In genomic region chr11:72393669-72394068, GRCm38 (mm10) we compare ENCODE assay signal across 12 mouse cellular contexts. TPM values are rescaled to one million over a fixed set of nuclear protein-coding genes. Genes with fewer than 3 reads are reported as not detected.
DNase-seq lines count a peak whose midpoint lies in the region; ATAC-seq lines count a peak whose summit lies in the region.
"Had no signal": no experiment of that assay in that cellular context is flagged by ENCODE, and none has a peak within 500 bp of the region (broad histone marks: within the 10 kb centered on the region; RNA-seq: fewer than 3 reads in every experiment).

No protein-coding gene starts in this region.

- H3K9me3 ChIP-seq in kidney, embryonic 15.5 days (replicated peaks), result no peaks in the 10 kb centered on the region
- no peaks in the 10 kb centered on the region for H3K9me3 ChIP-seq in heart, embryonic 13.5 days
- H3K9me3 ChIP-seq in liver, embryonic 11.5 days (ENCODE audit: control insufficient read depth, low read length), result no peaks in the 10 kb centered on the region
- H3K9me3 ChIP-seq: forebrain, embryonic 10.5 days had no signal

- H3K4me3 ChIP-seq in kidney, embryonic 15.5 days (replicated peaks), result no peak overlapping the region
- H3K4me3 ChIP-seq in heart, embryonic 13.5 days, result no peak overlapping the region
- no peak overlapping the region for H3K4me3 ChIP-seq in liver, embryonic 11.5 days (ENCODE audit: low read depth, low read length)
- H3K4me3 ChIP-seq: forebrain, embryonic 10.5 days had no signal

- no peaks in the 10 kb centered on the region for H3K27me3 ChIP-seq in kidney, embryonic 15.5 days
- no peaks in the 10 kb centered on the region for H3K27me3 ChIP-seq in heart, embryonic 13.5 days (replicated peaks)
- H3K27me3 ChIP-seq in liver, embryonic 11.5 days (replicated peaks; ENCODE audit: control insufficient read depth, insufficient read depth, low read length), result no peaks in the 10 kb centered on the region

- ATAC-seq in kidney, embryonic 15.5 days (replicated peaks; ENCODE audit: low FRiP score), result no peak
- ATAC-seq in heart, embryonic 13.5 days (ENCODE audit: extremely low read depth, insufficient number of reproducible peaks, low FRiP score, low TSS enrichment), result no peak
- ATAC-seq in liver, embryonic 11.5 days (replicated peaks; ENCODE audit: low FRiP score), result no peak
- ATAC-seq: intestine, postnatal 0 days had no signal

- peaks cover 43% of the 10 kb centered on the region for H3K4me1 ChIP-seq in kidney, embryonic 15.5 days
- H3K4me1 ChIP-seq in heart, embryonic 13.5 days, result peaks cover 55% of the 10 kb centered on the region
- no peaks in the 10 kb centered on the region for H3K4me1 ChIP-seq in liver, embryonic 11.5 days (replicated peaks; ENCODE audit: control insufficient read depth, insufficient read depth, low read length)
- H3K4me1 ChIP-seq: forebrain, embryonic 10.5 days had no signal

- H3K4me2 ChIP-seq in kidney, embryonic 15.5 days, result no peak overlapping the region
- H3K4me2 ChIP-seq in heart, embryonic 13.5 days, result no peak overlapping the region
- H3K4me2 ChIP-seq in liver, embryonic 11.5 days, result no peak overlapping the region

- 34% methylated on average over 5 of the region's 5 CpGs for WGBS in kidney, embryonic 15.5 days
- WGBS in heart, embryonic 13.5 days, result 52% methylated on average over 5 of the region's 5 CpGs
- 70% methylated on average over 5 of the region's 5 CpGs for WGBS in liver, embryonic 11.5 days

- H3K9ac ChIP-seq in kidney, embryonic 15.5 days, result no peak overlapping the region
- no peak overlapping the region for H3K9ac ChIP-seq in heart, embryonic 13.5 days
- no peak overlapping the region for H3K9ac ChIP-seq in liver, embryonic 11.5 days (ENCODE audit: low read depth, low read length)

- H3K27ac ChIP-seq in kidney, embryonic 15.5 days, result peak overlapping the region; percentile 58; the same call in 1 of the 2 replicates
- peak overlapping the region; percentile 94 for H3K27ac ChIP-seq in heart, embryonic 13.5 days (replicated peaks)
- H3K27ac ChIP-seq in liver, embryonic 11.5 days (ENCODE audit: low read depth, low read length), result no peak overlapping the region
- H3K27ac ChIP-seq: forebrain, embryonic 10.5 days had no signal

- DNase-seq in kidney, postnatal 36 days, result no peak
- DNase-seq in urinary bladder, postnatal 14 days (ENCODE audit: low spot score), result peak; percentile 39
- DNase-seq in urinary bladder, postnatal 10 days (ENCODE audit: low spot score), result no peak
- DNase-seq in skeletal muscle tissue, adult 2 months (ENCODE audit: low read depth, low spot score), result peak; percentile 81
- DNase-seq in liver, embryonic 11.5 days (ENCODE audit: low spot score), result no peak
- DNase-seq in right cerebral cortex, postnatal 4 days, result no peak
- DNase-seq: liver; right cerebral cortex, postnatal 14 days had no signal

- peaks cover 53% of the 10 kb centered on the region for H3K36me3 ChIP-seq in kidney, embryonic 15.5 days
- H3K36me3 ChIP-seq in heart, embryonic 13.5 days, result peaks cover 95% of the 10 kb centered on the region
- H3K36me3 ChIP-seq in liver, embryonic 11.5 days (ENCODE audit: control insufficient read depth, insufficient read depth, low read length), result 0 out of 2 replicates have a peak, but pooled peaks cover 3% of the 10 kb centered on the region
- H3K36me3 ChIP-seq: forebrain, embryonic 10.5 days had no signal

RNA-seq across cellular contexts. Expression of gene Smtnl2, which starts 17.8 kb away (rescaled TPM):
- polyA plus RNA-seq in kidney, embryonic 15.5 days (2015; fragmentation: Nextera tagmentation; extraction: Ambion mirVana), result 109 and 111 TPM in 2 replicates
- polyA plus RNA-seq in heart, embryonic 13.5 days (2015; fragmentation: Nextera tagmentation; extraction: Ambion mirVana), result 145 and 160 TPM in 2 replicates
- polyA plus RNA-seq in liver, embryonic 11.5 days (2014; fragmentation: Nextera tagmentation; extraction: Ambion mirVana), result 22.9 and 24.8 TPM in 2 replicates

RNA-seq across cellular contexts. Expression of gene Tekt1, which starts 31.4 kb away (rescaled TPM):
- 5.4 and 5.6 TPM in 2 replicates for polyA plus RNA-seq in kidney, embryonic 15.5 days (2015; fragmentation: Nextera tagmentation; extraction: Ambion mirVana)
- polyA plus RNA-seq in heart, embryonic 13.5 days (2015; fragmentation: Nextera tagmentation; extraction: Ambion mirVana), result 0.47 and 0.55 TPM in 2 replicates
- 1.1 and 1.3 TPM in 2 replicates for polyA plus RNA-seq in liver, embryonic 11.5 days (2014; fragmentation: Nextera tagmentation; extraction: Ambion mirVana)

RNA-seq across cellular contexts. Expression of gene Ggt6, which starts 41.7 kb away (rescaled TPM):
- 0.87 and 0.95 TPM in 2 replicates for polyA plus RNA-seq in kidney, embryonic 15.5 days (2015; fragmentation: Nextera tagmentation; extraction: Ambion mirVana)
- not detected in 2 replicates for polyA plus RNA-seq in heart, embryonic 13.5 days (2015; fragmentation: Nextera tagmentation; extraction: Ambion mirVana)
- not detected in 2 replicates for polyA plus RNA-seq in liver, embryonic 11.5 days (2014; fragmentation: Nextera tagmentation; extraction: Ambion mirVana)
- polyA plus RNA-seq: forebrain, embryonic 10.5 days had no signal

RNA-seq across cellular contexts. Expression of gene Mybbp1a, which starts 47.5 kb away (rescaled TPM):
- 162 and 184 TPM in 2 replicates for polyA plus RNA-seq in kidney, embryonic 15.5 days (2015; fragmentation: Nextera tagmentation; extraction: Ambion mirVana)
- polyA plus RNA-seq in heart, embryonic 13.5 days (2015; fragmentation: Nextera tagmentation; extraction: Ambion mirVana), result 82.3 and 88.2 TPM in 2 replicates
- 263 and 272 TPM in 2 replicates for polyA plus RNA-seq in liver, embryonic 11.5 days (2014; fragmentation: Nextera tagmentation; extraction: Ambion mirVana)

Comparison
In these comparisons a context has a peak if more than half of its experiments do, and no peak if none do; other contexts are left out.
1. DNase-seq: peak in urinary bladder, postnatal 14 days (single experiment) and skeletal muscle tissue, adult 2 months (single experiment); none in kidney, postnatal 36 days (0 of 2), urinary bladder, postnatal 10 days (single experiment), liver, embryonic 11.5 days (single experiment) and right cerebral cortex, postnatal 4 days (single experiment).